ENCODE assay signal across 8 mouse cellular contexts in genomic region chr4:83302887-83303827, GRCm38 (mm10). TPM values are rescaled to one million over a fixed set of nuclear protein-coding genes. Genes with fewer than 3 reads are reported as not detected.
DNase-seq lines count a peak whose midpoint lies in the region; TF ChIP-seq lines count a peak whose summit lies in the region.

No protein-coding gene starts in this region.

- H3K27ac ChIP-seq in left cerebral cortex, adult 2 months = peak overlapping the region; percentile 33; the same call in 1 of the 2 replicates

- H3K9me3 ChIP-seq in megakaryocyte, embryonic 14.5 days = peaks cover 4% of the 10 kb centered on the region

- peak overlapping the region; percentile 34 for H3K4me3 ChIP-seq in left cerebral cortex, adult 2 months
- H3K4me3 ChIP-seq in megakaryocyte, embryonic 14.5 days (replicated peaks) = peak overlapping the region; percentile 89

- DNase-seq in ovary, adult 18-20 months (ENCODE audit: low spot score) = peak; percentile 73
- no peak for DNase-seq in ovary, postnatal 10 days (ENCODE audit: low spot score)
- peak; percentile 58 to 75 for DNase-seq in cerebellum, postnatal 36 days
- peak; percentile 90 for DNase-seq in gastrocnemius, adult 18-20 months (ENCODE audit: low spot score)
- peak; percentile 94 for DNase-seq in induced T-regulatory cell, adult 2 months (ENCODE audit: low read depth)
- peak; percentile 71 to 73 for DNase-seq in left cerebral cortex, adult 2 months (ENCODE audit: extremely low spot score in 1 of 2, low spot score in 2 of 2)
- DNase-seq in right cerebral cortex, postnatal 14 days = peak; percentile 62

- peak; percentile 79 for TF ChIP-seq CTCF in left cerebral cortex, adult 2 months (IDR thresholded peaks at IDR 0.05)

- no peaks in the 10 kb centered on the region for H3K27me3 ChIP-seq in megakaryocyte, embryonic 14.5 days (replicated peaks)

- intact Hi-C loops in left cerebral cortex, adult 2 months (cut with DNase I) = loop anchor here (1.0 to 5.0 kb wide), 2 partner anchors 108 to 264 kb away; no protein-coding TSS in a partner anchor

- H3K4me1 ChIP-seq in megakaryocyte, embryonic 14.5 days = peaks cover 46% of the 10 kb centered on the region

- H3K36me3 ChIP-seq in megakaryocyte, embryonic 14.5 days (replicated peaks; ENCODE audit: low read length) = peaks cover 6% of the 10 kb centered on the region

RNA-seq across cellular contexts. Expression of gene Ttc39b, which starts 20.9 kb away (rescaled TPM):
- 1 to 10 TPM; 5.0 to 6.0 TPM for total RNA-seq in gastrocnemius, adult 18-20 months (2021)
- total RNA-seq in left cerebral cortex, adult 2 months (2021) = 10 to 100 TPM; 65.1 to 66.7 TPM
- polyA plus RNA-seq in megakaryocyte, embryonic 14.5 days (2012; ENCODE audit: insufficient read depth, low replicate concordance) = 2.4 TPM in 1 of 2 replicates, not detected in the other

Comparison
In these comparisons a context has a peak if more than half of its experiments do, and no peak if none do; other contexts are left out.
1. RNA of gene Ttc39b, which starts 20.9 kb away (total RNA-seq): 65.1 to 66.7 TPM in left cerebral cortex, adult 2 months; 5.0 to 6.0 TPM in gastrocnemius, adult 18-20 months; every median in the first group is over 4 times any median in the second.